Mouse (Mus musculus): ENCODE results near the gene Zfp771. TPM values are rescaled to one million over a fixed set of nuclear protein-coding genes. Genes with fewer than 3 reads are reported as not detected.

The Zfp771 gene
- polyA plus RNA-seq, 1 experiment from 2014 or later: 71.7 TPM

DNA sequence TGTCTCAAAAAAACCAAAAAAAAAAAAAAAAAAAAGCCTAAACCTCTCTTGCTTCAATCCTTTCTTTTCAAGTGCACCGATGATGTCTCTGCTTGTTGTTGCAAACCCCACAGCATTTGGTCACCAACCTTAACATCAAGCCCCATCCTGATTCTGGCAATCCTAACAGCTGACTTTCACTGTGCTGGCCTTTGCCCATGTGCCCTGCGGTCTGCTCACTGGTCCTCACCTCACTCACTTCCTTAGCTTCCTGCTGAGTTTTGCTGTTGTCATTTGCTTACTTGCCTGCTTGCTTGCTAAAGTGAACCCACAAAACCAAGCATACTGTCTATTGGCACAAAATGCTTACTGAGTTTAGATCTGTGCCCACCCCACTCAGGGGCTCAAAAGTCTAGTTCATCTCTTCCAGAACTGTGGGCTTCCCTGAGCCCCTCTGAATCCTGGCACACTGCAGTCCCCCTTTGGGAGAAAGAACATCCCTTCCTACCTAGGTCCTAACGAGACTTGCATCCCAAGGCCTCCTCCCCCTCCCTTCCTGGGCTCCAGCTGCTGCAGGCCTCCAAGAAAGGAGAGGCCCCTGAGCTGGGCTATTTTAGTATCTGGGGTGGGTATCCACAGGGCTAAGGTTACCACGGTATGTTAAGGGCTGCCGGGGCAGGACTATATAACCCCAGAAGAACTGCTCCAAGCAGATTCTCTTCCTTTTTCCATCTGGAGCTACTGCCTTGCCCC, 32.9 kb upstream of the Zfp771 start:
- H3K9me3 ChIP-seq: no peaks in the 10 kb centered on the region
- no peak overlapping the region for H3K4me3 ChIP-seq
- no peak for ATAC-seq (ENCODE audit: insufficient number of reproducible peaks, low FRiP score, low TSS enrichment, low read depth)
- no peak overlapping the region for H3K4me2 ChIP-seq
- WGBS: 65% methylated on average over 5 of the region's 5 CpGs
- H3K4me1 ChIP-seq: peaks cover 38% of the 10 kb centered on the region
- no peaks in the 10 kb centered on the region; the same call in 1 of the 2 replicates for H3K36me3 ChIP-seq
- no peaks in the 10 kb centered on the region for H3K27me3 ChIP-seq
- H3K27ac ChIP-seq: no peak overlapping the region; the same call in 1 of the 2 replicates
- no peak overlapping the region for H3K9ac ChIP-seq

DNA sequence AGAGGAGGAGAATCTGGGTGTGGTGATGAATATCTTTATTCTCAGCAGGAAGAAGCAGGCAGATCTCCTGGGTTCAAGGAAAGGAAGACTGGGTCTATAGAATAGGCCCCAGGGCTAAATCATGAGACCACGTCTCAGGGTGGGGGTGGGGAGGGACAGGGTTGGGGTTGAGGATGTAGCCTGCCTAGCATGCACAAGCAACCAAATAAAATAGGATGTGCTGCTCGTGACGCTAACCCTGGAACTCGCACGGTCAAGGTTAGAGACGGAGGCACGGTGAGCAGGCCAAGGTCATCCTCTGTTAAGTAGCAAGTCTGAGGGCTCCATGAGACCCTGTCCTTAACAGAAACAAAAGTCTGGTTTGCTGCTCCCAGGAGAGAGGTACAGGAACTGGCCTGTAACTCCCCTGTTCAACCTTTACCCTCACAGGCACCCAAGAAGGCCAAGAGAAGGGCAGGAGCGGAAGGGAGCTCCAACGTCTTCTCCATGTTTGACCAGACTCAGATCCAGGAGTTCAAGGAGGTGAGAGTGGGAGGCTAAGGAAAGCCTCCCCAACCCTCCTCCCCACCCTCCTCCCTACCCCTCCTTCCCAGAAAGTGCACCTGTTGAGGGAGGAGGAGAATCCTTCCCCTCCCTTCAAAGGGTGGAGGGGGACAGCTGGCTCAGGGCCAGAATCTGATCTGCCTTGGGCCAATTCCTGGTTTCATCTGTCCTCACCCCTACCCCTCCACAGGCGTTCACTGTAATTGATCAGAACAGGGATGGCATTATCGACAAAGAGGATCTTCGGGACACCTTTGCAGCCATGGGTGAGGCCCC, 31.4 kb upstream of the Zfp771 start:
- H3K4me3 ChIP-seq: peak overlapping the region; percentile 7
- H3K9ac ChIP-seq: no peak overlapping the region
- H3K4me1 ChIP-seq: peaks cover 26% of the 10 kb centered on the region
- H3K9me3 ChIP-seq: no peaks in the 10 kb centered on the region
- no peak for ATAC-seq (ENCODE audit: insufficient number of reproducible peaks, low FRiP score, low TSS enrichment, low read depth)
- H3K4me2 ChIP-seq: no peak overlapping the region
- no peaks in the 10 kb centered on the region for H3K27me3 ChIP-seq
- WGBS: 82% methylated on average over 12 of the region's 12 CpGs
- no peak overlapping the region for H3K27ac ChIP-seq
- H3K36me3 ChIP-seq: no peaks in the 10 kb centered on the region

DNA sequence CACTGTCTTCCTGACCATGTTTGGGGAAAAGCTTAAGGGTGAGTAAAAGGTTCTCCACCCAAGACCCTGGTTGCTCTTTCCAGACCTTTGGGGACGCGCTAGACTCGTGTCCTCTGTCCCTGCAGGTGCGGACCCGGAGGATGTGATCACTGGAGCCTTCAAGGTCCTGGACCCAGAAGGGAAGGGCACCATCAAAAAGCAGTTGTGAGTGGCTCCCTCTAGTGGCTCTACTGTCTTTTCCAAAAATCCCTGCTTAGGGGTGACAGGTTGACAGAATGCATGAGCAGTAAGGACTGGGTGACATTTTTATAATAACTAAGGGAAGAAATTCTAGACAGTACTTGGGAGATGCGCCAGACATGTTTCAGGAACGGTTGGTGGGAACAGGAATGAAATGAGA, 30.6 kb upstream of the Zfp771 start:
- Histone ChIP-seq H3K4me2 (no peak overlapping the region; the same call in 1 of the 2 replicates), H3K9me3 (no peaks in the 10 kb centered on the region), H3K4me1 (peaks cover 26% of the 10 kb centered on the region), H3K4me3 (peak overlapping the region; percentile 41), H3K27me3 (no peaks in the 10 kb centered on the region), H3K36me3 (no peaks in the 10 kb centered on the region), H3K9ac (no peak overlapping the region), H3K27ac (0 out of 2 replicates have a peak overlapping the region, but pooled peaks have one; percentile 33)
- no peak for ATAC-seq (ENCODE audit: insufficient number of reproducible peaks, low FRiP score, low TSS enrichment, low read depth)
- 42% methylated on average over 7 of the region's 7 CpGs for WGBS

DNA sequence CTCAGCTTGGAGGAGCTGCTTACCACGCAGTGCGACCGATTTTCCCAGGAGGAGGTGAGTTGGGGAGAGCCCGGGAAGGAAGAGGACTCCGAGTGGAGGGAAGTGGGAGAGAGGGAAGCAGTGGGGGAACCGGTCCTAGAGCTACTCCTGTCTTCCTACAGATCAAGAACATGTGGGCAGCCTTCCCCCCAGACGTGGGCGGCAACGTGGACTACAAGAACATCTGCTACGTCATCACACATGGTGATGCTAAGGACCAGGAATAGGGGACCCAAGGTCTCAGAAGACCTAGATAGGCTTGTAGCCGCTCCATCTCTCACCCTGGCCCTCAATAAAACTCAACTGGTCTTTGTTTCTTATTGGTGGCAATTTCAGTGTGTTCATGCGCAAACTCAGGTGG, 30.1 kb upstream of the Zfp771 start:
- WGBS: 48% methylated on average over 12 of the region's 12 CpGs
- no peak overlapping the region for H3K9ac ChIP-seq
- H3K27ac ChIP-seq: peak overlapping the region; percentile 33; the same call in 1 of the 2 replicates

DNA sequence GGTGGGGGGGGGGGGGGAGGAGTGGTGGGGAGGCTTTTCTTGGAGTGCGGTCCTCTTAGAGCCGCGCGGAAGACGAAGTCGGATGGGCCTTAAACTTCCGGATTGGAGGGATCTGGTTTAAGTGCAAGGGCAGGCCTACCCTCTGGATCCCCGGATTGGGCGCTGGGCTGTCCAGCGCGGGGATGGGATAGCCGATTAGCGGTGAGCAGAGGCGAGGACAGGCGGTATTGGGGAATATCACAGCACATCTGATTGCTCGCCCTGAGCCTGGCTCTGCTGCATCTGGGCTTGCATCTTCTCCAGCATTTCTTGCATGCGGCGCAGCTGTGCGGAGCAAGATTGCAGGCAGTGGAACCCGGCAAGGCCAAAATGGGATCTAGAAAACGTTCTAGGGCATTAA, 29.6 kb upstream of the Zfp771 start:
- H3K4me3 ChIP-seq: peak overlapping the region; percentile 41
- H3K4me1 ChIP-seq: peaks cover 22% of the 10 kb centered on the region
- H3K36me3 ChIP-seq: no peaks in the 10 kb centered on the region
- peak overlapping the region; percentile 76 for H3K4me2 ChIP-seq
- H3K27me3 ChIP-seq: no peaks in the 10 kb centered on the region
- peak overlapping the region; percentile 11 for H3K9ac ChIP-seq
- 28% methylated on average over 21 of the region's 21 CpGs for WGBS
- no peaks in the 10 kb centered on the region for H3K9me3 ChIP-seq
- peak overlapping the region; percentile 58 for H3K27ac ChIP-seq
- no peak for ATAC-seq (ENCODE audit: insufficient number of reproducible peaks, low FRiP score, low TSS enrichment, low read depth)

More for the DNA sequence above, 30.1 kb upstream of the Zfp771 start:
- H3K9me3 ChIP-seq: no peaks in the 10 kb centered on the region
- H3K4me2 ChIP-seq: peak overlapping the region; percentile 76
- peaks cover 26% of the 10 kb centered on the region for H3K4me1 ChIP-seq
- no peaks in the 10 kb centered on the region for H3K27me3 ChIP-seq
- no peak for ATAC-seq (ENCODE audit: insufficient number of reproducible peaks, low FRiP score, low TSS enrichment, low read depth)
- H3K4me3 ChIP-seq: peak overlapping the region; percentile 41
- H3K36me3 ChIP-seq: no peaks in the 10 kb centered on the region

DNA sequence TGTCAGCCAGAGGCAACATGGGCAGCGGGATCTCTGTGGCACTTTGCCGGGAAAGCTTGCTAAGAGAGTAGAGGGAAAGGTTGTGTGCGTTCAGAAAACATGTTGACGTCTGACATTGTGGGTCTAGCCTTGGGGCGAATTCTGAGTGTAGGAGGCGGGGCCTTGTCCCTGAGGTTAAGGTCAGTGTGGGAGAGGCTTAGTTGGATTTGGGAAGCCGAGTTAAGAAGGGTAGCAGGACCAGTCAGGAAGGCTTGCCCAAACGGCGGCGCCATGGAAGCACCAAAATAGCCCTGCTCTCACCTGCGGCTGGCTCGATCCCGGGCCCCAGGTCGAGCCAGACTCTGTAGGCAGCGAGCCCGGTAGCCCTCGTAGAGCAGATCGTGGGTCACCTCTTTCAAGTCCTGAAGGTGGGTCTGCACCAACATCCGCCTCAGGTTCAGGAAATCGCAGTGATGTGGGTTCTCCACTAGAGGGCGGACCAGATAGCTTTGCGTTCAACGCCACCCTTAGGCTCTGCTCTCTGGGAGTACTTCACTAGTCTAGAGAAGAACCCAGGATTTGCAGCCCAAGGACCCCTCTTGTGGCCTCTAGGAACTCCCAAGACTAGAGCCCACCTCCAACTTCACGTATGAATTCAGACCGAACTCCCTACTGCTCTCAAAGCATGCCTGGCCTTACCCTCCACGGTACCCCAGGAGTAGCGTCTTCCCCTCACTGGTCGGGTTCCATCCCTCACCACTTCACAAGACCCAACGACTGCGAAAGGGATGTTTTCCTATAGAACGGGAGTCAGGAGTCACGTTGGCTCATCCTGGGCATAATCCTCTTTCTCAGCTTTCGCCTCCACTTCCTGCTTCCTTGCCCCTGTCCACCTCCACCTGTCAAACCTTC, 28.8 kb upstream of the Zfp771 start:
- Histone ChIP-seq H3K4me2 (peak overlapping the region; percentile 76), H3K4me1 (peaks cover 21% of the 10 kb centered on the region), H3K9me3 (no peaks in the 10 kb centered on the region), H3K27me3 (no peaks in the 10 kb centered on the region), H3K4me3 (peak overlapping the region; percentile 41), H3K36me3 (no peaks in the 10 kb centered on the region), H3K9ac (peak overlapping the region; percentile 40; the same call in 1 of the 2 replicates), H3K27ac (peak overlapping the region; percentile 58; the same call in 1 of the 2 replicates)
- 20% methylated on average over 33 of the region's 33 CpGs for WGBS
- ATAC-seq (ENCODE audit: insufficient number of reproducible peaks, low FRiP score, low TSS enrichment, low read depth): no peak

DNA sequence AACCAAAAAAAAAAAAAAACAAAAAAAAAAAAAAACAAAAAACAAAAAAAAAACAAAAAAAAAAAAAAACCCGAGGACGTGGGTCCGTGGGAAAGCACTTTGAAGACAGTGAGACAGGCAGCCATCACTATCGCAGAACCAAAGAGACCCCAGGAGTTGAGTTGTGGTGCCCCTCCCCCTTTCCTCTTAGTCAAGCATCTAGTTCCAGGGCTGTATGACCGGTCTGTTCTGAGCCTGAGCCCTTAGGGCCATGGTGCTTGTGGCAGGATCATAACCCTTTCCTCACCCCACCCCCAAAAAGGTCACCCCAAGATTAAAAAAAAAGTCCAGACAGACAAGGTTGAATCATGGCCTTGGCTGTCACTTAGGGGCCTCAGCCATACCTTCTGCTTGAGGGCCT, 27.8 kb upstream of the Zfp771 start:
- H3K4me3 ChIP-seq: no peak overlapping the region
- no peaks in the 10 kb centered on the region for H3K27me3 ChIP-seq
- H3K9ac ChIP-seq: no peak overlapping the region
- 88% methylated on average over 5 of the region's 5 CpGs for WGBS
- H3K4me2 ChIP-seq: no peak overlapping the region
- no peaks in the 10 kb centered on the region for H3K9me3 ChIP-seq
- ATAC-seq (ENCODE audit: insufficient number of reproducible peaks, low FRiP score, low TSS enrichment, low read depth): 0 out of 2 replicates have a peak, but pooled peaks have one; percentile 15
- H3K36me3 ChIP-seq: no peaks in the 10 kb centered on the region
- H3K4me1 ChIP-seq: peaks cover 21% of the 10 kb centered on the region
- H3K27ac ChIP-seq: no peak overlapping the region

DNA sequence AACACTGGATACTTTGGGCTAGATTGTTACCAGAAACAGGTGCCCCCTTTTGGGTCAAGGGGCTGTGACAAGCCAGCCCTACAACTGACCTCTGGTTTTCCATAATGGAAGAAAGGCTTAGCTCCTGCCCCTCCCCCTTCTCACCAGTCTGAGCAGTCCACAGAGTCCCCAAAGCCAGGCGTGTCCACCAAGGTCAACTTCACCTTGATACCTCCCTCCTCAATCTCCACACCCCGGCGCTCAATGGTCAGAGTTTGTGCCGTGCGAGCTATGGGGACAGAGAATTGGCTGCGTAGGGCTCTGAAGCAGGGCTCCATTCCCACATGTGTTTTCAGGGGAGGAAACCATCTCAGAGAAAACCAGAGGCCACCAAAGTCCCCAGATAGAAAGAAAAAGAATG, 26.6 kb upstream of the Zfp771 start:
- ATAC-seq (ENCODE audit: insufficient number of reproducible peaks, low FRiP score, low TSS enrichment, low read depth): no peak
- no peaks in the 10 kb centered on the region for H3K36me3 ChIP-seq
- H3K27ac ChIP-seq: no peak overlapping the region
- 87% methylated on average over 6 of the region's 6 CpGs for WGBS
- H3K9me3 ChIP-seq: no peaks in the 10 kb centered on the region
- no peak overlapping the region for H3K4me3 ChIP-seq
- peaks cover 21% of the 10 kb centered on the region for H3K4me1 ChIP-seq
- H3K4me2 ChIP-seq: no peak overlapping the region
- H3K9ac ChIP-seq: no peak overlapping the region
- no peaks in the 10 kb centered on the region for H3K27me3 ChIP-seq

DNA sequence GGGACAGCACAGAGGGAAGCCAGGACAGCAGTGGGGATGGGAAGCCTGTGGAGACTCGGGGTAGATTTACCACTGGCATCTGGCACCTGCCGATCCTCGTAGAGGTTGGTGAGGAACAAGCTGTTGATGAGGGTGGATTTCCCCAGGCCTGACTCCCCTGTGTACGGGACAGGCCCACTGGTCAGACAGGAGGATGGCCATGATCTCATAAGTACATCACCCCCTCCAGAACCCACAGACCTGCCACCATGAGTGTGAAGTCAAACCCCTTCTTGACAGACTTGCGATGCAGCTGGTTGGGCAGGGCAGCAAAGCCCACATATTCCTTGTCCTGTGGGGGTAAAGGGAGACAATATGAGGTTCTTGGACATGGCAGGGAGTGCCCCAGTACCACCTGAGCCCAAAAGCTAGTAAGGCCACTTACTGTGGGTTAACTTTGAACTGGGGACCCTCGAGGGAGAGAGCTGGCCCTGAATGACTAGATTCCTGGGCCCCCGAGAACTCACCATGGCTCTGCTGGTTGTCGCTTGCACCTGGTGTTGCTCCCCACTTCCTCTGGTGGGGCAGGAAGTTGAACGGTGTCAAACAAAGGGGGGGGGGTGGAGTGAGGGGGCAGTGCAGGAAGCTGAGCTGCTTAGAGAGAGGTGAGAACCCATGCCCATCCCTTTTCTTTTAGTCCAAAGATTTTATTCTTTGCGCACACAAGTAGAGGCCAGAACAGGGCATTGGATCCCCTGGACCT, 26.0 kb upstream of the Zfp771 start:
- H3K4me2 ChIP-seq: no peak overlapping the region
- no peaks in the 10 kb centered on the region for H3K36me3 ChIP-seq
- no peak overlapping the region for H3K27ac ChIP-seq
- H3K4me3 ChIP-seq: no peak overlapping the region
- no peak for ATAC-seq (ENCODE audit: insufficient number of reproducible peaks, low FRiP score, low TSS enrichment, low read depth)
- H3K9me3 ChIP-seq: no peaks in the 10 kb centered on the region
- no peaks in the 10 kb centered on the region for H3K27me3 ChIP-seq
- H3K4me1 ChIP-seq: peaks cover 21% of the 10 kb centered on the region
- no peak overlapping the region for H3K9ac ChIP-seq
- WGBS: 63% methylated on average over 10 of the region's 10 CpGs

DNA sequence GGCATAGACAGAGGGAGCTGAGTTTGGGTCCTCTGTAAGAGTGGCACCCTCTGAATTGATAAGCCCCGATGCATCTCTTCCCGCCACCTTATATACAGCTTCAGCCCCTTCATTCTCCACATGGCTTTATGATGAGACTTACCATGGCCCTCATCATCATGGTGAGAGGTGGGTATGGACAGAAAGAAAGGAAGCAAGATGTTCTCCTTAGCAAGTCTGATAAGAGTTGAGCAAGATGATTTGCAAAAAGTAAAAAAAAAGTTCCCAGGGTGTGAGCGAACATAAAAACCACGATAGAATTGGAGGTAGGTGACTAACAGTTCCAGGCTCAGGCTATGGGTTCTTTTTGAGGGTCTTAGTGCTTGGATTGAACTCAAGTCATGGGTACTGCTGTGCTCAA, 25.4 kb upstream of the Zfp771 start:
- Histone ChIP-seq H3K27me3 (no peaks in the 10 kb centered on the region), H3K4me2 (no peak overlapping the region), H3K9me3 (no peaks in the 10 kb centered on the region), H3K27ac (no peak overlapping the region), H3K4me3 (no peak overlapping the region), H3K36me3 (no peaks in the 10 kb centered on the region), H3K4me1 (peaks cover 19% of the 10 kb centered on the region), H3K9ac (no peak overlapping the region)
- ATAC-seq (ENCODE audit: insufficient number of reproducible peaks, low FRiP score, low TSS enrichment, low read depth): no peak
- WGBS: 81% methylated on average over 4 of the region's 4 CpGs

DNA sequence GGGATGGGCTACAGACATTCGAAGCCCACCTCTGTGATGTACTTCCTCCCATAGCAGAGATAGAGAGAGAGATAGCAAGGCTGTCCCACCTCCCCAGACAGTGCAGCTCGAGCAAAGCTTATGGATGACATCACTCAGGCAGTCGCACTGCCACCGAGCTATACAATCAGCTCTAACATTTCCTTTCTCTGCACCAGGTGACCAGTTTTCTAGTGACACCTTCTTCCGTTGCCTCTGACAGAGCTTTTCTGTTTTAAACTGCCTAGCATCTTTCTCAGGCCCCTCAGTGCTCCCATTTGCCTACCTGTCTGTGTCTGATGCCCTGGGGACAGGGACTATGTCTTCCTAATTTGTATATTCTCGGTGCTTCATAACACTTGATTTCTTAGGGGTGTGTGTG, 23.6 kb upstream of the Zfp771 start:
- H3K27me3 ChIP-seq: no peaks in the 10 kb centered on the region
- H3K4me3 ChIP-seq: no peak overlapping the region
- no peak for ATAC-seq (ENCODE audit: insufficient number of reproducible peaks, low FRiP score, low TSS enrichment, low read depth)
- no peaks in the 10 kb centered on the region for H3K9me3 ChIP-seq
- no peak overlapping the region for H3K9ac ChIP-seq
- no peak overlapping the region for H3K4me2 ChIP-seq
- WGBS: 69% methylated on average over 6 of the region's 6 CpGs
- no peak overlapping the region for H3K27ac ChIP-seq
- H3K4me1 ChIP-seq: peaks cover 2% of the 10 kb centered on the region
- no peaks in the 10 kb centered on the region for H3K36me3 ChIP-seq

Measured in limb, embryonic 15.5 days (tissue).